Mouse (Mus musculus) liver, embryonic 13.5 days (tissue): ENCODE measurements around the gene D130043K22Rik. TPM values are rescaled to one million over a fixed set of nuclear protein-coding genes. Genes with fewer than 3 reads are reported as not detected.

Experiments used
- ATAC-seq: fragments of 200-750 bp; cut with Nextera tagmentation; 2 replicates; pipeline ENCODE4 v1.8.0; 2017; ENCODE audit warnings: low read depth, mild to moderate bottlenecking, moderate number of reproducible peaks, moderate library complexity
- DNase-seq: peaks from one replicate; pipeline ENCODE4 v3.0.0; 2022
- H3K27ac ChIP-seq: fragments of 300-500 bp; sonication (generic); 2 replicates; pipeline ENCODE4 v1.5.1; 2015; ENCODE audit warnings: moderate library complexity, mild to moderate bottlenecking, inconsistent platforms
- H3K27me3 ChIP-seq: fragments of 300-500 bp; sonication (generic); 2 replicates; pipeline ENCODE4 v1.6.1; 2015; ENCODE audit warnings: mild to moderate bottlenecking, inconsistent platforms
- H3K36me3 ChIP-seq: fragments of 300-500 bp; sonication (generic); 2 replicates; pipeline ENCODE4 v1.6.1; 2015; ENCODE audit warnings: mild to moderate bottlenecking, inconsistent platforms
- H3K4me1 ChIP-seq: fragments of 300-500 bp; sonication (generic); replicated peaks from 2 replicates; pipeline ENCODE4 v1.6.1; 2015; ENCODE audit warnings: inconsistent platforms
- H3K4me2 ChIP-seq: fragments of 300-500 bp; sonication (generic); 2 replicates; pipeline ENCODE4 v1.6.1; 2015; ENCODE audit warnings: inconsistent platforms, mild to moderate bottlenecking, moderate library complexity
- H3K4me3 ChIP-seq: fragments of 300-500 bp; sonication (generic); replicated peaks from 2 replicates; pipeline ENCODE4 v1.5.1; 2015; ENCODE audit warnings: mild to moderate bottlenecking, inconsistent platforms
- H3K9ac ChIP-seq: fragments of 300-500 bp; sonication (generic); 2 replicates; pipeline ENCODE4 v1.6.1; 2015; ENCODE audit warnings: mild to moderate bottlenecking, inconsistent platforms
- H3K9me3 ChIP-seq: fragments of 300-500 bp; sonication (generic); replicated peaks from 2 replicates; pipeline ENCODE4 v1.6.1; 2016; ENCODE audit warnings: inconsistent platforms
- WGBS: fragments of 180-500 bp; shearing (Covaris S2); methylation state at CpG from one replicate; pipeline ENCODE4 v1.1.7; 2015; ENCODE audit not compliant: insufficient replicate concordance; 5-methylcytosine and 5-hydroxymethylcytosine counted together
- polyA plus RNA-seq: library from polyadenylated mRNA; unstranded; fragments of >200 nt; fragmentation: Nextera tagmentation; extraction: Ambion mirVana; gene quantifications from 2 replicates; pipeline ENCODE4 v1.2.1, GENCODE M21; 2015

D130043K22Rik gene
- polyA plus RNA-seq = 0.13 and 0.16 TPM in 2 replicates

- Histone ChIP-seq H3K27ac (no peak within 1 kb of the TSS), H3K4me2 (peak within 1 kb of the TSS; percentile 66), H3K9me3 (no peaks in the 10 kb centered on the region), H3K36me3 (peaks cover 10% of the 10 kb centered on the region), H3K9ac (peak within 1 kb of the TSS; percentile 8; the same call in 1 of the 2 replicates), H3K4me1 (peaks cover 9% of the 10 kb centered on the region), H3K4me3 (peak within 1 kb of the TSS; percentile 50), H3K27me3 (peaks cover 2% of the 10 kb centered on the region; the same call in 1 of the 2 replicates)
- peak; percentile 65 for ATAC-seq
- DNase-seq = peak; percentile 22
- WGBS = 17% methylated on average over 40 of the region's 40 CpGs
Measured at GRCm38 (mm10) chr13:24844983-24845955, at the start of gene D130043K22Rik. TSS of gene D130043K22Rik (plus strand) at chr13:24845135.

- DNase-seq = no peak
- no peaks in the 10 kb centered on the region for H3K27me3 ChIP-seq
- no peaks in the 10 kb centered on the region for H3K9me3 ChIP-seq
- no peak overlapping the region for H3K4me2 ChIP-seq
- no peak overlapping the region for H3K9ac ChIP-seq
- ATAC-seq = no peak
- H3K4me1 ChIP-seq = peaks cover 15% of the 10 kb centered on the region
- no peaks in the 10 kb centered on the region; the same call in 1 of the 2 replicates for H3K36me3 ChIP-seq
- H3K4me3 ChIP-seq = no peak overlapping the region
- WGBS = 87% methylated on average over 4 of the region's 4 CpGs
- no peak overlapping the region for H3K27ac ChIP-seq
Measured at GRCm38 (mm10) chr13:24798686-24799085, 46.2 kb upstream of the D130043K22Rik start.

GRCm38 (mm10) chr13:24799378-24799777 lies 45.6 kb upstream of the D130043K22Rik start:
- no peaks in the 10 kb centered on the region for H3K9me3 ChIP-seq
- H3K4me2 ChIP-seq = peak overlapping the region; percentile 94
- ATAC-seq (no peak), DNase-seq (no peak)
- no peaks in the 10 kb centered on the region for H3K27me3 ChIP-seq
- H3K36me3 ChIP-seq = peaks cover 3% of the 10 kb centered on the region; the same call in 1 of the 2 replicates
- peaks cover 20% of the 10 kb centered on the region for H3K4me1 ChIP-seq
- H3K9ac ChIP-seq = peak overlapping the region; percentile 99
- peak overlapping the region; percentile 100 for H3K27ac ChIP-seq
- peak overlapping the region; percentile 98 for H3K4me3 ChIP-seq
- WGBS = 76% methylated on average over 5 of the region's 5 CpGs

- ATAC-seq = peak; percentile 22
- peak overlapping the region; percentile 99 for H3K9ac ChIP-seq
- DNase-seq = peak; percentile 43
- peak overlapping the region; percentile 100 for H3K27ac ChIP-seq
- H3K4me1 ChIP-seq = peaks cover 24% of the 10 kb centered on the region
- H3K4me2 ChIP-seq = peak overlapping the region; percentile 94
- peaks cover 8% of the 10 kb centered on the region for H3K36me3 ChIP-seq
- no peaks in the 10 kb centered on the region for H3K9me3 ChIP-seq
- peak overlapping the region; percentile 98 for H3K4me3 ChIP-seq
- no peaks in the 10 kb centered on the region for H3K27me3 ChIP-seq
- under 1% methylated on average over 31 of the region's 31 CpGs for WGBS
Measured at GRCm38 (mm10) chr13:24799925-24800673, 44.8 kb upstream of the D130043K22Rik start.

DNA sequence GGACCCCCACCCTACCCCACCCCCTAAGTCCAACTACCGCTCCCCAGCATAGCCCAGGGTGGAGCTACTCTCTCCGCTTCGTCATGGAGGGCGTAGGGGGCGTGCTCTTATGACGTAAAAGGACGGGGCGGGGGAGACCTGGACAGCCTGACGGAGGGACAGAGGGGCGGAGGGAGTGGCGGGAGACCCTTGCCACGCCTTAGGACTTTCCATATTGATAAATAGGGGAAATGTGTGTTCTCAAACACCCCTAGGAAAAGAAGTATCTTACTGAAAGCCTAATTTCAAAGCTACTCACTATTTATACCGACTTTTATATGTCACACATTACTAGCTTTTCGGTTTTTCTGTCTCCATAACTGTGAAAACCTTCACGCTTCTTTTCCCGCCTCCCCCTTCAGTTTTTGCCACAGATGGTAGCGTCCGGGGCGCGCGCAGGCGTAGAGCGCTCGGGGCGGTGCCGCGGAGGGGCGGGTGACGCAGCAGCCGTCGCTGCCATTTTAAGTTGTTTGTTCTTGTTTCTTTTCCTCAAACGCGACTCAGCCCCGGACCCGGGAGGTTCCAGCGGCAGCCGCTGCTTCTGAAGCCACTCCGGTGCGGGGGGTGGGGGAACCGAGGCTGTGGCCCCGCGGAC lies 44.1 kb upstream of the D130043K22Rik start:
- Histone ChIP-seq H3K9ac (peak overlapping the region; percentile 99), H3K27ac (peak overlapping the region; percentile 100), H3K4me1 (peaks cover 30% of the 10 kb centered on the region), H3K36me3 (peaks cover 14% of the 10 kb centered on the region), H3K27me3 (no peaks in the 10 kb centered on the region), H3K9me3 (no peaks in the 10 kb centered on the region), H3K4me3 (peak overlapping the region; percentile 98), H3K4me2 (peak overlapping the region; percentile 94)
- ATAC-seq (peak; percentile 93), DNase-seq (peak; percentile 96)
- under 1% methylated on average over 42 of the region's 42 CpGs for WGBS

GRCm38 (mm10) chr13:24801308-24801921 lies 43.5 kb upstream of the D130043K22Rik start, which contains the start of gene BC005537:
TSS of gene BC005537 (plus strand) at chr13:24801657.
- Histone ChIP-seq H3K4me1 (peaks cover 33% of the 10 kb centered on the region), H3K9ac (peak within 1 kb of the TSS; percentile 99), H3K4me3 (peak within 1 kb of the TSS; percentile 98), H3K9me3 (no peaks in the 10 kb centered on the region), H3K27ac (peak within 1 kb of the TSS; percentile 100), H3K4me2 (peak within 1 kb of the TSS; percentile 94), H3K27me3 (no peaks in the 10 kb centered on the region), H3K36me3 (peaks cover 19% of the 10 kb centered on the region)
- peak; percentile 37 for ATAC-seq
- DNase-seq = no peak
- WGBS = under 1% methylated on average over 72 of the region's 74 CpGs

DNA sequence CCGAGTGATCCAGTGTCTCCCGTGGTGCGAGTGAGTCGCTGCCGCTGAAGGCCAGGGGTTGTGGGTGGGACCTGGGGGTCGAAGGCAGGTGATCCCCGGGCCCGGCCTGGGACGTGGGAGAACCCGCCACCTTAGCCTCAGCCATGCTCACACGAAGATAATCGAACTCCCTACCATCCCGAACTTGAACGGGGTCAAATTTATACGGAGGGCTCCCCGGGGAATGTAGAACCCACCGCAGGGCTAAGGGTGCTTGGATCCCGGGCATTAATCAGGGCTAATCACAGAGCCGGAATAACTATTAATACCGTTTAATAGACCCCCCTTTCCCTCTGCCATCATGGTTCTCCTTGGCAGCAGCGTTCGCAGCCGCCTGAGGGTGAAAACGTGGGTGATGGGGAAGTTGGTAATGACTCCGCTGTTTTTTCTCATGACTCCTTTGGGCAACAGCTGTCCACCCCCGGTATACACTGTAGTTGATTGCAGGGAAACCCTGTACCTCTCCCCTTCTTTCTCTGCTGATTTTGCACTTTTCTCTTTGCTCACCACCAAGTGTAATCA lies 42.7 kb upstream of the D130043K22Rik start:
- H3K4me2 ChIP-seq = peak overlapping the region; percentile 91
- H3K9ac ChIP-seq = peak overlapping the region; percentile 99
- peak; percentile 60 for DNase-seq
- H3K4me3 ChIP-seq = peak overlapping the region; percentile 98
- under 1% methylated on average over 26 of the region's 26 CpGs for WGBS
- ATAC-seq = peak; percentile 24; the same call in 1 of the 2 replicates
- peaks cover 35% of the 10 kb centered on the region for H3K4me1 ChIP-seq
- H3K9me3 ChIP-seq = no peaks in the 10 kb centered on the region
- peak overlapping the region; percentile 100 for H3K27ac ChIP-seq
- H3K27me3 ChIP-seq = no peaks in the 10 kb centered on the region
- H3K36me3 ChIP-seq = peaks cover 25% of the 10 kb centered on the region

- whole genome bisulfite sequencing = 8% methylated on average over 2 of the region's 2 CpGs
- peak overlapping the region; percentile 99 for H3K9ac ChIP-seq
- no peak for ATAC-seq
- H3K36me3 ChIP-seq = peaks cover 35% of the 10 kb centered on the region
- peak overlapping the region; percentile 91 for H3K4me2 ChIP-seq
- H3K9me3 ChIP-seq = no peaks in the 10 kb centered on the region
- H3K4me3 ChIP-seq = peak overlapping the region; percentile 98
- peaks cover 35% of the 10 kb centered on the region for H3K4me1 ChIP-seq
- DNase-seq = no peak
- H3K27ac ChIP-seq = peak overlapping the region; percentile 100
- H3K27me3 ChIP-seq = no peaks in the 10 kb centered on the region
Measured at GRCm38 (mm10) chr13:24803196-24803595, 41.7 kb upstream of the D130043K22Rik start.

GRCm38 (mm10) chr13:24806079-24806478 lies 38.9 kb upstream of the D130043K22Rik start:
- Histone ChIP-seq H3K9me3 (no peaks in the 10 kb centered on the region), H3K9ac (no peak overlapping the region), H3K27ac (no peak overlapping the region), H3K4me3 (no peak overlapping the region), H3K4me2 (no peak overlapping the region), H3K27me3 (no peaks in the 10 kb centered on the region), H3K36me3 (peaks cover 63% of the 10 kb centered on the region), H3K4me1 (peaks cover 30% of the 10 kb centered on the region)
- ATAC-seq (no peak), DNase-seq (no peak)

DNA sequence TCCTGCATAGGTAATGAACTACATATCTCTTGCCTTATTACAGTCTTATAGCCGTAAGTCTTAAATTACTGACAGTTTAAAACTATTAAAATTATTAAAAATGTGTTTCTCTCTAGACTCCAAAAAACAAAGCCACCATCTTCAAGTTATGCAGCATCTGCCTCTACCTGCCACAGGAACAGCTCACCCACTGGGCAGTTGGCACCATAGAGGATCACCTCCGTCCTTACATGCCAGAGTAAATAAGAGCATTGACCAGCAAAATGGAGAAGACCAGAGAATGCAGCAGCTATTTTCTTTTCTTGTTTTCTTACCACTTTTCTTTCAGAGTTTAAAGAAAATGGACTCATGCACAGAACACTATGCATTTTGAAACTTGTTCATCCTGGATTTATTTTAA lies 32.4 kb upstream of the D130043K22Rik start:
- H3K27ac ChIP-seq = no peak overlapping the region
- peaks cover 13% of the 10 kb centered on the region; the same call in 1 of the 2 replicates for H3K4me1 ChIP-seq
- DNase-seq (no peak), ATAC-seq (no peak)
- H3K36me3 ChIP-seq = peaks cover 87% of the 10 kb centered on the region
- 92% methylated on average over 2 of the region's 2 CpGs for WGBS
- H3K9ac ChIP-seq = no peak overlapping the region
- H3K9me3 ChIP-seq = no peaks in the 10 kb centered on the region
- H3K4me2 ChIP-seq = no peak overlapping the region
- H3K4me3 ChIP-seq = no peak overlapping the region
- no peaks in the 10 kb centered on the region for H3K27me3 ChIP-seq
